Mouse (Mus musculus): ENCODE results near the gene Olfr315.
"Not testable (repeated sequence)": the region's sequence is repeated elsewhere in the genome, so short reads cannot be mapped to it uniquely, and the experiment has no call there.

Olfr315 gene

GRCm38 (mm10) chr11:58828937-58829336 is 55.9 kb downstream of the Olfr315 start, which contains the start of gene Olfr312:
Gene Olfr312 (plus strand): TSS chr11:58829237.
- not testable (repeated sequence) for DNase-seq

DNA sequence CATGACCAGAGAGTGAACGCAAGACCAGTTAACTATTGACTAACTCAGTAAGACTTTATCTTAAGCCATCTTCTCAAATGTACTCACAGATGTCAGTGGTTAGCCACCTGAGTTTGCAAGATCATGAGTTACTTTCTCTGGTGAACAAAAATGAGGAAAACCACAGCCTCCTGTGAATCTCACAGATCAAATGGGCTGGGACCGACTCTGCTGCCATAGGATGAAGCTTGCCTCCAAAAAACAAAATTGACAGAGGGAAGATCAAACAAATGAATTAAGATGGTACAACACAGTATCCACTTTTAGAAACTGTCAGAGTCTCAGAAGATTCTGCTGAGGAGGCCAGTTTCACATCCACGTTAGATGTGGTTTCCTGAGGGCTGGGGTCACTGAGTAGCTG is 56.8 kb downstream of the Olfr315 start:
- DNase-seq: no peak
